Mouse (Mus musculus): ENCODE measurements at regions not wholly inside any gene's neighbourhood (a gene's known extent, or its start where the extent isn't known, plus 50 kb on each side); places are given as distances from the start of the nearest gene placed in this dataset.
"Not testable (repeated sequence)": the region's sequence is repeated elsewhere in the genome, so short reads cannot be mapped to it uniquely, and the experiment has no call there.

DNA sequence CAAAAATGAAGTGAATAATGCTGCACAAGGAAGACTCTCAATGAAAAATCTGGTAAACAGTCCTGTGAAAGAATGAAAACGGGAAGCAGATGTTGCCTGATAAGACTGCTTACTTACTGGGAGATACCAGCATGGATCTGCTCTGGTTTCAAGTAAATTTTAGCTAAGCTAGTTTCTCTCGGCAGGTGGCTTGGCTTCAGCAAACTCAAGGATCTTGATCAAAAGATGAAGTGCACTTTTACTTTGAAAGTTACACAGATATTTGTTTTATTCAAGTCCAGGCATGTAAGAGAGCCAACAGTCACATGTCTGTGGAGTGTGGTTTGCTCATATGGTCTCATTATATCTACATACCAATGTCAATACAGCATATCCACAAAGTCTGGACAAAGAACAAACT lies 451.5 kb upstream of the Akr1e1 start:
- Histone ChIP-seq H3K36me3 (no peaks in the 10 kb centered on the region), H3K27me3 (no peaks in the 10 kb centered on the region), H3K9me3 (no peaks in the 10 kb centered on the region), H3K4me3 (no peak overlapping the region), H3K27ac (no peak overlapping the region), H3K4me2 (no peak overlapping the region), H3K9ac (no peak overlapping the region), H3K4me1 (no peaks in the 10 kb centered on the region)
- no peak for ATAC-seq (ENCODE audit: insufficient number of reproducible peaks, low FRiP score, low TSS enrichment, low read depth)
- WGBS, result 40% methylated on average over 2 of the region's 2 CpGs

DNA sequence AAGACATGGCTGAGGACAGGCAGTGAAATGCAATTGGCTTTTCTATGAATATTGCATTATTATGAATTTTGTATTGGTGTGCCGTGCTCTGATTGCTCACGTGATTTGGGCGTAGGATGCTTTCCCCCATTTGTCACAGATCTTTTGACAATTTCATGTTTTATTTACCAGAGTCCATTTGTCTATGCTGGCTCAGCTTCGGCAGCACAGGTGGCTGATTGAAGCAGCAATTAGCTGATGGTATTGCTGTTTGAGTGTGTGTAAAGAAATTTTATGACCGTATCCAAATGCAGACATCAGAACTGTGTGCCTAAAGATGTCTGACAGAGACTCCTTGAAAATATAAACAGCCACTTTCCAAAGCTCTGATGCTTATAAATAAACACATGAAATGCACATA lies 498.5 kb upstream of the Akr1e1 start:
- Histone ChIP-seq H3K9ac (no peak overlapping the region), H3K36me3 (no peaks in the 10 kb centered on the region), H3K4me1 (no peaks in the 10 kb centered on the region), H3K4me3 (no peak overlapping the region), H3K4me2 (no peak overlapping the region), H3K27me3 (no peaks in the 10 kb centered on the region), H3K9me3 (no peaks in the 10 kb centered on the region), H3K27ac (no peak overlapping the region)
- WGBS, result 79% methylated on average over 5 of the region's 5 CpGs
- no peak for ATAC-seq (ENCODE audit: insufficient number of reproducible peaks, low FRiP score, low TSS enrichment, low read depth)

DNA sequence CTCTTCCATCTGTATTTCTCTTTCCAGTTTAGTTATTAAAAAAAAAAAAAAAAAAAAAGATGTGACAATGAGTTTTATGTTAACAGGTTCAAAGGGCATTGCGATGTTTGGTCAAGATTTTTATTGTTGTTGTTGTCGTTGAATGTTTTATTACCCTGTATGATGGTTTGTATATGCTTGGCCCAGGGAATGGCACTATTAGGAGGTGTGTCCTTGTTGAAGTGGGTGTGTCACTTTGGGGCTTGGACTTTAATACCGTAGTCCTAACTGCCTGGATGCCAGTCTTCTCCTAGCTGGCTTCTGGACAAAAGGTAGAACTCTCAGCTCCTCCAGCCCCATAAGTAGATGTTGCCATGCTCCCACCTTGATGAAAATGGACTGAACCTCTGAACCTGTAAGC lies 545.9 kb upstream of the Akr1e1 start:
- no peaks in the 10 kb centered on the region for H3K36me3 ChIP-seq
- H3K4me2 ChIP-seq, result no peak overlapping the region
- WGBS, result 85% methylated on average over 3 of the region's 3 CpGs
- no peaks in the 10 kb centered on the region for H3K4me1 ChIP-seq
- H3K9me3 ChIP-seq, result no peaks in the 10 kb centered on the region
- no peak overlapping the region for H3K27ac ChIP-seq
- H3K4me3 ChIP-seq, result no peak overlapping the region
- H3K9ac ChIP-seq, result no peak overlapping the region
- no peak for ATAC-seq (ENCODE audit: insufficient number of reproducible peaks, low FRiP score, low TSS enrichment, low read depth)
- H3K27me3 ChIP-seq, result no peaks in the 10 kb centered on the region

DNA sequence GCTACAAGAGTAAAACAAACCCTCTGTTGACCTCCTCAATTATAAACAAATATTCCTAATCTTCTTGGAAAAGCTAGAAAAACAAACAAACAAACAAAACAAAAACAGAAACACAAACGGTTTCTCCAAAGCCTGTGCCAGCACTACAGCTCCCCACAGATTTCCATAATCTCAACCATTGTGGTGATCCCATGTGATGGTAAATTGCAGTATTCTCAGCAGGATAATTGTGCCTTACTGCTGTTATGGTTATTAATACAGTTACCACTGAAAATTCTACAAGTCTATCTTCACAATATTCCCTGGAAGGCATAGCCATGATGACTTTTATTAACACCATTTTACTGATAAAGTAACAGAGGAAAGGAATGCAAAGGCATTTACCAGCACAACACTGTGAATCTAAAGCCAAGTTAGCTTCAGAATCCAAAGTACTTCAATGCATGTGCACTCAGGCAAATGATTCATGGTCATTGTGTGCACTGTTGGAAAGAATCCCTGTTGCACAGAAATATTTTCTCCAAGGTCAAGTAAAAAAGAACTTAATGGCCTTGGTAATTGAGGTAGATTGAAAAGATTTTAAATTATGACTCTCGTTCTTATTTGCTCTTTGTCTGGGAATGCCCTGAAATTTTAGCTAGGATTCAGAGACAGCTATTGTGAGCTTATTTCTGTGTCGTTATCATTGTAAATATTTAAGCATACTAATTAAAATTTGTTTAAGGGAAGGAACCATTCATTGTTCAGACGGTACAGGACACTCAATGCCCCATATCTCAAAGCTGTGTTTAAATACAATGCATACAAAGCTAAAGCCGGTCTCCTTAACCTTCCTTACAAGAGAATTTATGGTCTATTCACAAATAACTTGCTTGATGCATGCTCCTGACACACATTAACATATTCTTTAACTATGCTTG lies 551.1 kb upstream of the Akr1e1 start:
- no peak for ATAC-seq (ENCODE audit: insufficient number of reproducible peaks, low FRiP score, low TSS enrichment, low read depth)
- no peaks in the 10 kb centered on the region for H3K9me3 ChIP-seq
- no peak overlapping the region for H3K4me3 ChIP-seq
- H3K36me3 ChIP-seq, result no peaks in the 10 kb centered on the region
- no peak overlapping the region for H3K27ac ChIP-seq
- 71% methylated on average over 5 of the region's 5 CpGs for WGBS
- no peaks in the 10 kb centered on the region for H3K27me3 ChIP-seq
- no peaks in the 10 kb centered on the region for H3K4me1 ChIP-seq
- H3K9ac ChIP-seq, result no peak overlapping the region
- H3K4me2 ChIP-seq, result no peak overlapping the region

DNA sequence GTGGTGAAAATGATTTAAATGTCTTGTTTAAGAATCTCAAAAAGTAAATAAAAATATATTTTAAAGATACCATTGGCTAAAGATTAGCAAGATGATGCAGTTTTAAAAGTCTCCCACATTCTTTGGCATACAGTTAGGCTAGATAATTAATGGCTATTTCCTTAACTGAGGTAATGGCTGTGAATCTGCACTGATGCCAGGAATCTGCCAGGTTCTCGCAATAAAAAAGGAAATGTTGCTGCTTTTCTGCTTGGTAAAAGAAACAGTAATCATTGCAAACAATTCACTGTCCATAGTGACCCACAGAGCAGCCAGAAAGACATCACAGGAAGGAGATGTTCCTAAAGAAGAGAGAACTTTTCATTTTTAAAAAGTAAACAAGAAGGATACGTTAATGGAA lies 557.7 kb upstream of the Akr1e1 start:
- H3K27ac ChIP-seq, result no peak overlapping the region
- H3K9ac ChIP-seq, result no peak overlapping the region
- no peaks in the 10 kb centered on the region for H3K9me3 ChIP-seq
- no peak overlapping the region for H3K4me2 ChIP-seq
- H3K36me3 ChIP-seq, result no peaks in the 10 kb centered on the region
- no peak for ATAC-seq (ENCODE audit: insufficient number of reproducible peaks, low FRiP score, low TSS enrichment, low read depth)
- H3K4me3 ChIP-seq, result no peak overlapping the region
- H3K4me1 ChIP-seq, result no peaks in the 10 kb centered on the region
- 79% methylated on average over 2 of the region's 2 CpGs for WGBS
- H3K27me3 ChIP-seq, result no peaks in the 10 kb centered on the region

DNA sequence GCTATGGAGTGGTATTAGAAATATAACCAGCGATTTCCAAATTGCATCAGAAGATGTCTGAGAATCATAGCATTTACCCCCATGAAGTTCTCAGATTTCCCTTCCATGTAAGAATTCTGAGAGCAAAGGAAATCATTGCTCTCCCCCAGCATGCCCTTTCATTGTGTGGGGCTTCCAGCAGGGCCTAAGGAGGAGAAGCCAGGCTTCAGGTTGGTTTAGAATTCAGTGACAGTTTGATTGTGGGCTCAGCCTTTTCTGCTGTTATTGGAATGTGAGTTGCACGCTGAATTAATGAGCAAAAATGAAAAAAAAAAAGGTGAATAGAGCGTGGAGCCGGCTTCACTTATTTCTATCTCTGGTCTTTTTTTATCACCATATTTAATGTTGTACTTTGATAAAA lies 570.0 kb upstream of the Akr1e1 start:
- no peaks in the 10 kb centered on the region for H3K4me1 ChIP-seq
- H3K27me3 ChIP-seq, result no peaks in the 10 kb centered on the region
- H3K9ac ChIP-seq, result no peak overlapping the region
- WGBS, result 80% methylated on average over 4 of the region's 4 CpGs
- ATAC-seq (ENCODE audit: insufficient number of reproducible peaks, low FRiP score, low TSS enrichment, low read depth), result no peak
- H3K4me3 ChIP-seq, result no peak overlapping the region
- H3K36me3 ChIP-seq, result no peaks in the 10 kb centered on the region
- no peaks in the 10 kb centered on the region for H3K9me3 ChIP-seq
- H3K4me2 ChIP-seq, result no peak overlapping the region
- no peak overlapping the region for H3K27ac ChIP-seq

DNA sequence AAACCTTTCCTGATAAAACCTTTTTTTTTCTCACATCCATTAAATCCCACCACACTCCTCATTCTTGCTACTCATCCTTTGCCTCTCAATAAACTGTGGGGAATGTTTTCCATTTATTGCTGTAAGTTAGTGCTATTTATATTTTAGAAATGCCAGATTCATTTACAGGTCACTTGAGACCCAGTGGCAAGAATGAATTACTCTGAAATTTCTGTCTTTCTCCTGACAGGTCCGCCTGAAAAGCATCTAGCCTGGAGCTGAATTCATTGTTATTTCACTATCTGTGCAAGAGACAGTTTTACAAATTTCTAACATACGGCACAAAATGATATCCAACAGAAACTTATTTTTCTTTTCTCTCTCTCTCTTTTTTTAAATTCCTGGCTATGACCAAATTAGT lies 570.6 kb upstream of the Akr1e1 start:
- no peak overlapping the region for H3K4me2 ChIP-seq
- no peaks in the 10 kb centered on the region for H3K4me1 ChIP-seq
- 56% methylated on average over 2 of the region's 2 CpGs for WGBS
- no peaks in the 10 kb centered on the region for H3K36me3 ChIP-seq
- H3K27me3 ChIP-seq, result no peaks in the 10 kb centered on the region
- H3K27ac ChIP-seq, result no peak overlapping the region
- H3K9ac ChIP-seq, result no peak overlapping the region
- H3K4me3 ChIP-seq, result no peak overlapping the region
- no peaks in the 10 kb centered on the region for H3K9me3 ChIP-seq
- ATAC-seq (ENCODE audit: insufficient number of reproducible peaks, low FRiP score, low TSS enrichment, low read depth), result no peak

DNA sequence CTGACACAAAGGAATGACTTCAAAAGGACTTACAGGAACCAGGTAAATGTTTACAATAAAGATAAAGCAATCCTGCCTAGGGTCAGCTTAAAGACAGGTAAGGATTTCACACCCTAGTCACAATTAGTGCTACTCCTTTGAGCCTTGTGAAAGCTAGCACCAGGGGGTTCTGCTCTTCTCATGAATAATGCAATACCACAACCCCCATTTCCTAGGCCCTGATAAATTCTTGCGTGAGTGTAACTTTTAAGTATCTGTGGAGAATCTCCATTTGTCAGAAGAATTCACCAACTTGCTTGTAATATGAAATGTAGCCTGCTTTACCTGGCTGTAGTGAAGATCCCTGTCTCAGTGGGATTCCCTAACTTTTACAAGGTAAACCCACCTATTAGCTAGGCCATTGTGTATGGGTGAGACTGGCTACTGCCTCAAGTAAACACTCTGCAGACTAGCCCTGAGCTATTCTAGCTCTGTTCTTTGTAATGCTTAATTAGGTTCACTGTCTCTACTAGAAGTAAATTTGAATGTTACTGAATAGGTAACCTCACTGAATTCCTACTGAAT lies 576.3 kb upstream of the Akr1e1 start:
- H3K9ac ChIP-seq; H3K27me3 ChIP-seq; H3K36me3 ChIP-seq; H3K4me3 ChIP-seq; H3K4me2 ChIP-seq; H3K4me1 ChIP-seq; H3K9me3 ChIP-seq; H3K27ac ChIP-seq; ATAC-seq (ENCODE audit: insufficient number of reproducible peaks, low FRiP score, low TSS enrichment, low read depth): not testable (repeated sequence)
- 61% methylated on average over 1 of the region's 1 CpGs for WGBS

DNA sequence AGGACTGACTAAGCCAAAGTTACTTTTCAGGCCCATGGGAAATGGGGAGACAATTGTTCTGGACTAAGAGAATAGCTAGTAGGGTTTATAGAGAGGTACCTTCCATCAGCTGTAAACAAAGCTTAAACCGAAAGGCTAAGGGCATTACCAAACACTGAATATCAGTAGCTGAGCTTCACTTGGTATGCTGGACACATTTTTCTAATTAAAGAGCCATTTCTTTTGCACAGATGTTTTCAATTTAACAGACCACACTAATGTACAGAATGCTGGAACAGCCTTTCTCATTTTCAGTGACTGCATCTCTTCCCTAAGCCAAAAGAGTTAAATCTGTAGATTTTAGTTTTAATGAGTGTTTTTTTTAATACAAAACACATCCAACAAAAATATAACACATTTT lies 593.8 kb upstream of the Akr1e1 start:
- H3K27me3 ChIP-seq, result no peaks in the 10 kb centered on the region
- H3K4me2 ChIP-seq, result no peak overlapping the region
- H3K4me3 ChIP-seq, result no peak overlapping the region
- H3K9me3 ChIP-seq, result no peaks in the 10 kb centered on the region
- ATAC-seq (ENCODE audit: insufficient number of reproducible peaks, low FRiP score, low TSS enrichment, low read depth), result no peak
- WGBS, result 26% methylated on average over 1 of the region's 1 CpGs
- H3K9ac ChIP-seq, result no peak overlapping the region
- H3K4me1 ChIP-seq, result no peaks in the 10 kb centered on the region
- no peak overlapping the region for H3K27ac ChIP-seq
- H3K36me3 ChIP-seq, result no peaks in the 10 kb centered on the region

DNA sequence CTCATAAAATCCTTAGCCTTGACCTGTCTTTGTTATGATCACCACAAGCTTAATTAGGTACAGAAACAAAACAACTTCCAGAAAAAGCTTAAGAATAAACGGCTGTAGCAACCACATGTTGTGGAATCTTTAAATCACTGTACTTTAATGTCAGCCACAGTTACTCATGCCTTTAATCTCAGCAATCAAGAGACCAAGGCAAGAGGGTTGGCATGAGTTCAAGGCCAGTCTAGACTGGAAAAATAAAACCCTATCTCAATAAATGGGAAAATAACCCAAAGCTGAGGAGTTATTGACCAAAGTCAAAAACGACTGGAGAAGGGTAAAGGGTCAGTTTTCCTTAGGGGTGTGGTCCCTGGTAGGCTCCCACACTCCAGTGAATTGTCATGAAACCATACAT lies 595.2 kb upstream of the Akr1e1 start:
- Histone ChIP-seq H3K27ac (no peak overlapping the region), H3K36me3 (no peaks in the 10 kb centered on the region), H3K4me2 (no peak overlapping the region), H3K9me3 (no peaks in the 10 kb centered on the region), H3K4me1 (no peaks in the 10 kb centered on the region), H3K27me3 (no peaks in the 10 kb centered on the region), H3K9ac (no peak overlapping the region), H3K4me3 (no peak overlapping the region)
- ATAC-seq (ENCODE audit: insufficient number of reproducible peaks, low FRiP score, low TSS enrichment, low read depth), result no peak
- WGBS, result 22% methylated on average over 2 of the region's 2 CpGs

DNA sequence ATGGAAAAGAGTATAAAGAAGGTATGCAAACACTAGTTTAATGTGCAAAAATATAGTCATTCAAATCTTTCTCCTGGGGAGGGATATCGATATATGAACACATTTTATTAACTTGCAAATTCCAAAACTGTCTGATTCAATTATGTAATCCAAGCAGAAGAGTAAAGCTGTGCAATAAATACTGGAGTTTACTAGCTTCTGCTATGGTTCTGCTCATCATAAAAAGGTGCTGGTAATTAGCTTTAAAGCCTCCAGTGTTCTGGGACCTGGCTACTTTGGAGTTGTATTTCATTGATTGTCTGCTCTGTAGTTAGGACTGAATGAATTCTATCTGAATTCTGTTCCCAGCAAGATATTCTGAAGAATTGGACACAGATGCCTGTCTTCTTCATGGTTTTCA lies 602.7 kb upstream of the Akr1e1 start:
- Histone ChIP-seq H3K36me3 (no peaks in the 10 kb centered on the region), H3K27me3 (no peaks in the 10 kb centered on the region), H3K9me3 (no peaks in the 10 kb centered on the region), H3K27ac (no peak overlapping the region), H3K4me3 (no peak overlapping the region), H3K4me1 (0 out of 2 replicates have a peak, but pooled peaks cover 3% of the 10 kb centered on the region), H3K4me2 (no peak overlapping the region), H3K9ac (no peak overlapping the region)
- WGBS, result 25% methylated on average over 1 of the region's 1 CpGs
- no peak for ATAC-seq (ENCODE audit: insufficient number of reproducible peaks, low FRiP score, low TSS enrichment, low read depth)

DNA sequence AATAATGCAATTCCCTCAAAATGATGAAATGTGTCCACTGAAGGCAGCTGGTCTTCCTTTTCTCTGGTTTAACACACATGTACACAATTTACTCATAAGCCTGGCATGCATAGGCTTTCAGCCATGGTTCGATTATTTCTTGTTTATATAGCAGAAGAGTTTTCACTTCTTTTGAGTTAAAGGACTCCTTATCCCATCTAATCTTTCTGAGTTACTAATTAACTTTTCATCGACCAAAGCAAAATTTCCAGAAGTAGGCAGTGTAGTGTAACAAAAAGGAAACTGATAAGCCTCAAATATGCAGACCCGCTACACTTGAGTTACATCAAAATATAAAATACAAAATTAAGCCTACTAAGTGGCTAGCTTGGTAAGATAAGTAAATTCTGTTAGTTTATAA lies 620.5 kb upstream of the Akr1e1 start:
- Histone ChIP-seq H3K27me3 (no peaks in the 10 kb centered on the region), H3K9me3 (no peaks in the 10 kb centered on the region), H3K4me2 (no peak overlapping the region), H3K4me1 (no peaks in the 10 kb centered on the region), H3K27ac (no peak overlapping the region), H3K36me3 (no peaks in the 10 kb centered on the region), H3K4me3 (no peak overlapping the region), H3K9ac (no peak overlapping the region)
- WGBS, result 75% methylated on average over 3 of the region's 3 CpGs
- no peak for ATAC-seq (ENCODE audit: insufficient number of reproducible peaks, low FRiP score, low TSS enrichment, low read depth)

All from limb, embryonic 15.5 days (tissue).